Mouse (Mus musculus) telencephalon, adult 2 months (tissue): ENCODE results near the gene Bricd5.

Experiments used
- DNase-seq: peaks from one replicate; pipeline ENCODE4 v3.0.0-alpha.2; 2011; ENCODE audit warnings: low read depth, low spot score

Bricd5 gene

GRCm38 (mm10) chr17:24461580-24461979 is 12.1 kb upstream of the Bricd5 start:
- DNase-seq = no peak

DNA sequence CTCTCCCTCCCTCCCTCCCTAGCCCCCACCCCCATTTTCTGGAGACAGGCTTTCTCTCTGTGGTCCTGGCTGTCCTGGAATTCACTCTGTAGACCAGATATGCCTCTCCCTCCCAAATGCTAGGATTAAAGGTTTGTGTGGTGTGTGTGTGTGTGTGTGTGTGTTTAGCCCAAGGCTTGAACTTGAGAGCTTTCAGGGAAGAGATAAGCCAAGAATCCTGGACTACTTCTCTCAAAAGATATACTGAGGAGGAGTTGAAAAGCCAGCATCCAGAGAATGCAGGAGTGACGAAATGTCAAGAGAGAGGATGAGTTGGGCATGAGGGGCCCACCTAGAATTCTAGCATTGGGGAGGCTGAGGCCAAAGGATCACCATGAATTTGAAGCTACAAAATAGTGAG is 10.8 kb upstream of the Bricd5 start:
- DNase-seq = no peak

DNA sequence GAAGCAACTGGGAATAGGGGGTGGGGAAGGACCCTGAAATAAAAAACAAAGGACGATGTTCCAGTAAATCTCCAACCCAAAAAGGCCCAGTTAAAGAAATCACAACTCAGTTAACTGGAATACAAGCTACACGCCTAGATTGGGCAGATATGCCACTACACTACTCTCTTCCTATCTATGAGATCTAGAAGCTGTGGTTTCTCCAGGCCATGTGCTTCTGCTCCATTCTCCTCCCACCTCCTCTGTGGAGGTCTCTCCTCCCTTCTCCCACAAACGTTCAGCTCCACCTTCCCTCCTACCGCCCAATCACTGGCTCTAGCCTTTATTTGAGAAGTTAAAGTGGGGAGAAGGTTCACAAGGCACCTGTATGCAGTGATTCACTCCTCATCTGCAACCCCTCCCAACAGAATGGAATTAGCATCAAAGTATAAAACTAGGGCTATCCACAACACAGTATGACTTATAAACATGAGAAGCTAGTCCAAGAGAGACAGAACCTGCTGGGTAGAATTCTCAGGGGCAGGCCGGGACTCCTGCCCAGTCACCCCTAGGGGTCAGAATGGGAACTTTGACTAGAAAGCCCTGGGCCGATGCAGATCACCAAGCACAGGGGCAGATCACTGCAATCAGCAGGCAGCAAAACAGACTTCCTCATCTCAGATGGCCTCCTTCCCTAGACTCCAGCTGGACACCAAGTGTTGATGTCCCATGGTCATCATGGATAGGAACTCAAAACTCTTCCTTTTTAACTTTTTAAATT is 10.1 kb upstream of the Bricd5 start:
- no peak for DNase-seq

DNA sequence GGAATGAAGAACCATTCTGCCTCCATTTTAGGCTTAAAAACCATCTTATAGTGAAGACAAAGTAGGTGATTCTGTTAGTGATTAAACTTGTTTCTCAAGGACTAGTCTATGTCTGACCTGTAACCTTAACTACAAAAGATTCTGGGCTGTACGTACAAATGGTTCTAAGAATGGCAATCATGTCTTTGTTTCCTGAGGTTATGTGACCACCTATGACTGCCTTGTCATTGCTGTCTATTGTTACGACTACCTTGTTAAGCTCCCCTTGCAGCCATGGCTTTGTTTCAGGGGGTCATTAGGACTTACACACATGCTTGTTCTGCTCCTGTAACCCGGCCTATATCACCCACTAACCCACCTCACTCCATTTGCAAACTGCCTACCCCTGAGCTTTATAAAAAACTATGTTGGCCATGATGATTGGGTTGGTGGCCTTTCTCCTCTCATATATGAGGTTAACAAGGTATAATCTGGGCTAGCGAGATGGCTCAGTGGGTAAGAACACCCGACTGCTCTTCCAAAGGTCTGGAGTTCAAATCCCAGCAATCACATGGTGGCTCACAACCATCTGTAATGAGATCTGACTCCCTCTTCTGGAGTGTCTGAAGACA is 4.9 kb upstream of the Bricd5 start:
- no peak for DNase-seq

GRCm38 (mm10) chr17:24469336-24469909 is 4.3 kb upstream of the Bricd5 start:
- DNase-seq = no peak

- peak; percentile 97 for DNase-seq
Observed at GRCm38 (mm10) chr17:24469910-24470602, 3.6 kb upstream of the Bricd5 start, which contains the start of the genes E4f1 and Pgp. TSS of gene E4f1 (minus strand) at chr17:24470313. TSS of gene Pgp (plus strand) at chr17:24470392.

DNA sequence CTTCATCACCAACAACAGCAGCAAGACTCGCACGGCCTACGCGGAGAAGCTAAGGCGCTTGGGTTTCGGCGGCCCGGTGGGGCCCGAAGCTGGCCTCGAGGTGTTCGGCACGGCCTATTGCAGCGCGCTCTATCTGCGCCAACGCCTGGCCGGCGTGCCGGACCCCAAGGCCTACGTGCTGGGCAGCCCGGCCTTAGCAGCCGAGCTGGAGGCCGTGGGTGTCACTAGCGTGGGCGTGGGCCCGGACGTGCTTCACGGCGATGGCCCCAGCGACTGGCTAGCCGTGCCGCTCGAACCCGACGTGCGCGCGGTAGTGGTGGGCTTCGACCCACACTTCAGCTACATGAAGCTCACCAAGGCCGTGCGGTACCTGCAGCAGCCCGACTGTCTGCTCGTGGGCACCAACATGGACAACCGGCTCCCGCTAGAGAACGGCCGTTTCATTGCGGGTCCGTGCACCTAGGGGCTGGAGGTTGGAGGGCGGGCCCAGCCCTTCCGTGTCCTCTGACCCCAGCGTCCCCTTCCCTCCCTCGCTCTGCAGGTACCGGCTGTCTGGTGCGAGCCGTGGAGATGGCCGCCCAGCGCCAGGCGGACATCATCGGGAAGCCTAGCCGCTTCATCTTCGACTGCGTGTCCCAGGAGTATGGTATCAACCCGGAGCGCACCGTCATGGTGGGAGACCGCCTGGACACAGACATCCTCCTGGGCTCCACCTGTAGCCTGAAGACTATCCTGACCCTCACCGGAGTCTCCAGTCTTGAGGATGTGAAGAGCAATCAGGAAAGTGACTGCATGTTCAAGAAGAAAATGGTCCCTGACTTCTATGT is 2.8 kb upstream of the Bricd5 start:
- no peak for DNase-seq

GRCm38 (mm10) chr17:24472512-24472911 is 1.2 kb upstream of the Bricd5 start:
- no peak for DNase-seq

- DNase-seq = no peak
Observed at GRCm38 (mm10) chr17:24474557-24474956, 873 bp downstream of the Bricd5 start.

GRCm38 (mm10) chr17:24475586-24475985 is 1.9 kb downstream of the Bricd5 start:
- DNase-seq = no peak

GRCm38 (mm10) chr17:24476022-24476776 is 2.5 kb downstream of the Bricd5 start:
- no peak for DNase-seq

- DNase-seq = no peak
Observed at GRCm38 (mm10) chr17:24477053-24477984, 3.6 kb downstream of the Bricd5 start.

DNA sequence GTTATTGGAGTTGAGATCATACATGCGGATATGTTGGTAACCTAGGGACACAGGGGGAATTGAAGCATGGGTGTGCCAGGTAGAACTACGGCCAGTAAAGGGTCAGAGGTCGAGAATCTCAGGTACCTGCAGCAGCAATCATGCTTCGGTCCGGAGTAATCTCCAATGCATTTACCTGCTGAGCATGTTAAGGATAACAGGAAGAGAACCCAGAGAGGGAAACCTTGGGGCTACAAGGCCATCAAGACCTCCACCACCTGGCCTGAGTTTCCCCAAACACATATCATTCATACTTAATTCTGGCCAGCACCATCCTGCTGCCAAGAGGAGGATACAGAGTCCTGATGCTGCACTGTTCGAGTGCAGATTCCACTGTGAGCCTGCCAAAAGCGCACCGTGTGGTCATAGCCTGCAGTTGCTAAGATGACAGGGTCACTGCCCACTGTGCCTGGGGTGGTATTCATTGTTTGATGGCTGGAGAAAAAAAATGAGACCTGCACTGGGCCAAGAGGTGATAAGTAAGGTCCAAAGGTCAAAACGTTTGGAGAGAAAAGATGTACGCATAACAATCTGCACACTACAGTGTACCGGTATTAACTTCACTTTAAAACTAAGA is 4.4 kb downstream of the Bricd5 start:
- no peak for DNase-seq

- peak; percentile 93 for DNase-seq
Observed at GRCm38 (mm10) chr17:24478663-24479380, 5.1 kb downstream of the Bricd5 start, which contains the start of gene Mlst8. TSS of gene Mlst8 (minus strand) at chr17:24479078.

DNA sequence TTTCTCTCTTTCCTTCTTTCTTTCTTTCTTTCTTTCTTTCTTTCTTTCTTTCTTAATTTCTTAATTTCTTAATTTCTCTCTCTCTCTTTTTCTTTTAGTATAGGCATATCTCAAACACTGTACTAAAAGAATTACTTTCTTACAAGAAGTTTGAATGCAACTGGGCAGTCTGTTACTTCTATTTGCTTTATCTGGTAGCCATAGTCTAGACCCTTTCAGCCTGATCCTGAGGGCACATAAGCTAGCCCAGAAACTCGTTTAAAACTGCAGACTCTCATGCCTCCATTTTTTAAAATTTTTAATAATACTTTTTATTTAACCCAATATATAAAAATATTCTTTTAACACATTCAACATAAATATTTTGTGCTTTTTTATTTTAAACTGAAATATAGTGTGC is 5.7 kb downstream of the Bricd5 start:
- DNase-seq = no peak

- no peak for DNase-seq
Observed at GRCm38 (mm10) chr17:24480201-24480826, 6.6 kb downstream of the Bricd5 start.

- DNase-seq = no peak
Observed at GRCm38 (mm10) chr17:24481027-24481815, 7.5 kb downstream of the Bricd5 start.
